Mouse (Mus musculus) heart, adult 2 months (tissue): ENCODE data around the gene Atxn10. TPM values are rescaled to one million over a fixed set of nuclear protein-coding genes. Genes with fewer than 3 reads are reported as not detected.

Source experiments
- DNase-seq, 2 experiments: peaks; one replicate each; pipeline ENCODE4 v3.0.0; 2021
- H3K27ac ChIP-seq: fragments of 200-600 bp; 2 replicates; pipeline ENCODE4 v1.8.1; 2022
- H3K27me3 ChIP-seq: fragments of 200-500 bp; 2 replicates; pipeline ENCODE4 v1.6.1; 2012; ENCODE audit warnings: mild to moderate bottlenecking, low read length, inconsistent platforms, mixed read lengths; ENCODE audit not compliant: control insufficient read depth, insufficient read depth
- H3K36me3 ChIP-seq: fragments of 200-500 bp; 2 replicates; pipeline ENCODE4 v1.6.1; 2012; ENCODE audit warnings: low read length, inconsistent platforms; ENCODE audit not compliant: control insufficient read depth, insufficient read depth
- H3K4me1 ChIP-seq: fragments of 200-500 bp; 2 replicates; pipeline ENCODE4 v1.6.1; 2011; ENCODE audit warnings: low read length; ENCODE audit not compliant: control insufficient read depth, insufficient read depth
- H3K4me3 ChIP-seq: fragments of 200-600 bp; 2 replicates; pipeline ENCODE4 v1.8.1; 2022
- H3K79me2 ChIP-seq: fragments of 200-500 bp; replicated peaks from 2 replicates; pipeline ENCODE4 v1.6.1; 2012; ENCODE audit warnings: mild to moderate bottlenecking, inconsistent platforms, low read length, moderate library complexity, mixed read lengths; ENCODE audit not compliant: control insufficient read depth, insufficient read depth
- H3K9ac ChIP-seq: fragments of 200-500 bp; 2 replicates; pipeline ENCODE4 v1.6.1; 2012; ENCODE audit warnings: low read depth, mild to moderate bottlenecking, control low read depth, inconsistent platforms, low read length, mixed read lengths
- CTCF ChIP-seq: fragments of 200-600 bp; IDR thresholded peaks from 2 replicates; pipeline ENCODE4 v1.8.1; 2022; ENCODE audit warnings: antibody characterized with exemption, mild to moderate bottlenecking, moderate library complexity
- EP300 ChIP-seq: fragments of 200-500 bp; IDR thresholded peaks from 2 replicates; pipeline ENCODE4 v1.6.1; 2011; ENCODE audit warnings: low read depth, low read length, control low read depth; ENCODE audit not compliant: insufficient read depth
- POLR2A ChIP-seq: fragments of 200-500 bp; IDR thresholded peaks from 2 replicates; pipeline ENCODE4 v1.6.1; 2011; ENCODE audit warnings: mild to moderate bottlenecking, low read depth, low read length, control low read depth; ENCODE audit not compliant: insufficient read depth
- WGBS: fragments of 180-500 bp; shearing (Covaris S2); methylation state at CpG from one replicate; pipeline ENCODE4 v1.1.7; 2018; 5-methylcytosine and 5-hydroxymethylcytosine counted together
- intact Hi-C: fragments of 180-260 bp; cut with DNase I; formaldehyde crosslinking; loops from one replicate; pipeline ENCODE4 v1.15.1; 2025
- polyA plus RNA-seq: library from polyadenylated mRNA; depleted of rRNA; stranded (reverse); fragments of >200 nt; gene quantifications from 2 replicates; pipeline ENCODE4 v1.2.3, GENCODE M21; 2012; rRNA removed
- total RNA-seq, 2 experiments: library from RNA; stranded (reverse); gene quantifications; 2 replicates each; pipeline ENCODE4 v1.2.3; 2021

The Atxn10 gene
- total and polyA plus RNA-seq, 3 experiments, result 52.9 to 82.6 (median 71.7) TPM

DNA sequence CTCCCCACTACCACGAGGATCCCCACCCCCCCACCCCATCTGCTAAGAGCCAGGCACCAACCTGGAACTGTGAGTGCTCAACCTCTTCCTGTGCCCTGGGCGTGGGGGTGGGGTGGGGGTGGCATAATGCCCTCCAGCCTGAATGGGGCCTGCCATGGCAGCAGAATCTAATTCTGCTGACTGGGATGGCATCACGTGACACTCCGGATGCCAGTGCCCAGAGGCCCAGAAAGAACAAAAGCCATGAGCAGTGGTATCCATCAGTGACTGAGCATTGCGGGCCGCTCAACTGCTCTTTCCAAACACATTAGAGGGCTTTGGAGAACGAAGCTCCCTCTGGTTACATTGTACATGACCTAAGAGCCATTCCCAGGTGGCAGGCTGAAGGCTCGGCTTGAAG, 167.1 kb downstream of the Atxn10 start, which contains the start of gene 7530416G11Rik:
TSS of gene 7530416G11Rik (minus strand) at position 101 of the 400 bp plus-strand sequence.
- H3K27ac ChIP-seq, result no peak within 1 kb of the TSS
- TF ChIP-seq CTCF (no peak), POLR2A (no peak), EP300 (no peak)
- H3K27me3 ChIP-seq, result no peaks in the 10 kb centered on the region
- no peaks in the 10 kb centered on the region for H3K79me2 ChIP-seq
- H3K36me3 ChIP-seq, result no peaks in the 10 kb centered on the region
- H3K9ac ChIP-seq, result no peak within 1 kb of the TSS
- no peak within 1 kb of the TSS for H3K4me3 ChIP-seq
- no peaks in the 10 kb centered on the region for H3K4me1 ChIP-seq
- WGBS, result 82% methylated on average over 8 of the region's 8 CpGs
- intact Hi-C loops, result no loop called here
- no peak for DNase-seq

DNA sequence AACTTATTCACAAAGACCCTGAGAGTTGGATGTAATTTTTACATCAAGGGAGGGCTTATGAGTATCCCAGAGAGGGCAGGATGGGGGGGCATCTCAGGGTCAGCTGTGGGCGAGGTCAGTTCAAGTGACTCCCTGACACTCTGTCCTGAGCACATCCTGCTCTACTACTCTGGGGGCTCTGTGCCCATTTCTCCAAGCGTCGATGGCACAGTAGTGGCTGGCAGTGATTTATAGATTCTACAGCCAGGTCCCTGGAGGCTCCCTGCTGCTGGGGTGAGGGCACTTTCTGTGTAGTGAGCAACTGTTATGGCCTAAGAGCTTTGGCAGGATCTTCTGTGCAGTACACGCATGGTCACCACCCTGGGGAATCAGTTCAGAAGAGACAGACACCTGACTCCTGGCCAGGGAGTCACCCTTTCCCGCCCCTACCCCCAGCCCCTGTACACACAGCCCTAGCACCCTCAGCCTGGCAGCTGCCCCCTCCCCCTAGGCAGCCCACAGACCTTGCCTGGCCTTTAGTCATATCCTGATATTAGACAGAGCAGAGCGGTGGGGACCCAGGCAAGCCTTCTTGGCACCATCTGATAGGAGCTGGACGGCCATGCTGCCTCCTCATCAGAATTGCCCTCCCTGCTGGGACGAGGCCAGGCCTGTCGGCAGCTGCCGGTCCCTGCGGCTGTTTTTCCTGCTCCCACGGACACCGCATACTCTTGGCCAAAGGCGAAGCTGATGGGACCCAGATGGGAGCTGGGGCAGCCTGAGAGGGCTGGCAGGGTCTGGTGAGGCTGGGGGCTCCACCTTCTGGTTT, 169.3 kb downstream of the Atxn10 start:
- WGBS, result 39% methylated on average over 14 of the region's 14 CpGs
- TF ChIP-seq POLR2A, result no peak
- peak; percentile 8; the same call in 1 of the 2 replicates for TF ChIP-seq CTCF
- no peak overlapping the region for H3K27ac ChIP-seq

DNA sequence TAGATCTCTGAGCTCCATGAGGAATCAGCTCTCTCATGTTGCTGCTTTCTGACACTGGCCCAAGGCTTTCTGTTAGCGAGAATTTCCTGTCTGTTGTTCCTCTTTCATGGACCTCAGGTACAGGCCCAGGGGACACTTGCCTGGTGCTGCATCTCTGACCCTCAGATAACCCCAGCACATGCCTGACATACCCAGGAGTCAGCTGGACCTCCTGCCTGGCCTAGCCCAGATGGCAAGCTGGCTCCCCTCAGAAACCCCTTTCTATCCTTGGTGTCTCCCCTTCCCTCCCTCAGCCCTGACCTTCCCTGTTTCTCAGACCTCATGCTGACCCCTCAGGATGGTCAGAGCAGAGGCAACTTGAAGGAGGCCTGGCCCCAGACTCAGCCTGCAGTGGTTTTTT, 170.6 kb downstream of the Atxn10 start:
- Histone ChIP-seq H3K36me3 (no peaks in the 10 kb centered on the region), H3K9ac (no peak overlapping the region), H3K27me3 (no peaks in the 10 kb centered on the region), H3K4me3 (no peak overlapping the region), H3K27ac (no peak overlapping the region), H3K4me1 (no peaks in the 10 kb centered on the region), H3K79me2 (no peaks in the 10 kb centered on the region)
- DNase-seq, result no peak
- WGBS, result 54% methylated on average over 1 of the region's 1 CpGs
- TF ChIP-seq CTCF (no peak), EP300 (no peak), POLR2A (no peak)
- intact Hi-C loops, result no loop called here

More for the DNA sequence above, 169.3 kb downstream of the Atxn10 start:
- Histone ChIP-seq H3K36me3 (no peaks in the 10 kb centered on the region), H3K27me3 (no peaks in the 10 kb centered on the region), H3K79me2 (no peaks in the 10 kb centered on the region), H3K4me3 (no peak overlapping the region), H3K4me1 (no peaks in the 10 kb centered on the region), H3K9ac (no peak overlapping the region)
- peak; percentile 38 to 50 for DNase-seq
- intact Hi-C loops, result no loop called here

- no peaks in the 10 kb centered on the region for H3K36me3 ChIP-seq
- no peak overlapping the region for H3K27ac ChIP-seq
- DNase-seq, result no peak
- no peak overlapping the region for H3K4me3 ChIP-seq
- 84% methylated on average over 32 of the region's 32 CpGs for WGBS
- intact Hi-C loops, result no loop called here
- no peaks in the 10 kb centered on the region for H3K4me1 ChIP-seq
- TF ChIP-seq EP300 (no peak), CTCF (no peak), POLR2A (no peak)
- H3K27me3 ChIP-seq, result no peaks in the 10 kb centered on the region
- H3K9ac ChIP-seq, result no peak overlapping the region
- no peaks in the 10 kb centered on the region for H3K79me2 ChIP-seq
These were observed 171.4 kb downstream of the Atxn10 start for GRCm38 (mm10) chr15:85507370-85508014.

Other genes starting within 250 kb of the Atxn10 start
- gene Smc1b, start 204.3 kb upstream of the Atxn10 start, total RNA-seq, result not detected
- gene Smc1b, start 204.3 kb upstream of the Atxn10 start, polyA plus RNA-seq, result not detected in 2 replicates
- gene Ribc2, start 204.2 kb upstream of the Atxn10 start, total RNA-seq, result not detected
- gene Ribc2, start 204.2 kb upstream of the Atxn10 start, polyA plus RNA-seq, result 0.14 TPM in 1 of 2 replicates, not detected in the other
- gene Fbln1, start 130.3 kb upstream of the Atxn10 start, total RNA-seq, result 10 to 100 TPM; 88.9 to 96.1 TPM
- gene Fbln1, start 130.3 kb upstream of the Atxn10 start, polyA plus RNA-seq, result 174 and 240 TPM in 2 replicates
- gene 7530416G11Rik, start 167.0 kb downstream of the Atxn10 start, total RNA-seq, result not detected
- gene 7530416G11Rik, start 167.0 kb downstream of the Atxn10 start, polyA plus RNA-seq, result not detected in 2 replicates
- gene Wnt7b, start 246.2 kb downstream of the Atxn10 start, total RNA-seq, result under 1 TPM; 0.14 to 0.18 TPM
- 0.12 and 0.41 TPM in 2 replicates for gene Wnt7b, start 246.2 kb downstream of the Atxn10 start, polyA plus RNA-seq